Mouse (Mus musculus): Measurements from ENCODE around the gene N4bp2. TPM values are rescaled to one million over a fixed set of nuclear protein-coding genes. Genes with fewer than 3 reads are reported as not detected.

N4bp2 gene
- total RNA-seq, 1 experiment = 23.6 TPM

DNA sequence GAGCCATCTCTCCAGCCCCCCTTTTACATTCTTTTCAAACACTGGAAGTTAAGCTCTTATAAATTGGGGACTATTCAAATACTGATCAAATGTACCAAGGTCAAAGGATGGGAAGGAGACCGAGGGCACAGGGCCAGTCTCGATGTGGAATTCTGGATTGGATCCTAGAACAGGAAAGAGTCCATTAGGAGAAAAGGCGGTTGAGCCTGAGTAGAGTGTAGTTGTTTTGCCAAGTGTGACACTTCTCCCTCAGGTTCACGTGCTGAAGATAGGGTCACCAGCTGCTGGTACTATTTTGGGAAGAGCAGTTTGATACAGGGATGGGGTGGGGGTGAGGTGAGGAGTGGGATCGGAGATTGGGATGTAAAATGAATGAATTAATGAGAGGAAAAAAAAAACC is 7.5 kb upstream of the N4bp2 start:
- no peak for DNase-seq (ENCODE audit: low read depth, low spot score)
- Histone ChIP-seq H3K9ac (ENCODE audit: insufficient read depth, low read depth, low read length, poor library complexity, severe bottlenecking) (no peak overlapping the region), H3K27ac (ENCODE audit: insufficient read depth, low read depth, low read length, poor library complexity, severe bottlenecking) (no peak overlapping the region), H3K9me3 (ENCODE audit: control insufficient read depth, insufficient read depth, low read depth, low read length) (no peaks in the 10 kb centered on the region), H3K4me1 (ENCODE audit: control insufficient read depth in 2 of 2, insufficient read depth in 2 of 2, low read length in 2 of 2, poor library complexity in 1 of 2) (peaks cover 0 to 4% of the 10 kb centered on the region in 2 experiments; a peak in 1 of 4 replicates), H3K36me3 (ENCODE audit: control insufficient read depth, insufficient read depth, low read length, poor library complexity, severe bottlenecking) (no peaks in the 10 kb centered on the region), H3K4me3 (ENCODE audit: insufficient read depth in 1 of 2, low read depth in 1 of 2, low read length in 2 of 2, poor library complexity in 1 of 2, severe bottlenecking in 1 of 2) (no peak overlapping the region)
- in situ Hi-C loops (cut with MboI; ENCODE audit: low sequenced_read_pairs in 2 of 2, unreplicated experiment in 2 of 2) = no loop called here
- no peak for TF ChIP-seq HCFC1 (IDR thresholded peaks at IDR 0.05; ENCODE audit: borderline replicate concordance, insufficient read depth, low read length)
- no peak for TF ChIP-seq ZC3H11A (IDR thresholded peaks at IDR 0.05; ENCODE audit: borderline replicate concordance, low read depth, low read length)
- no peak for TF ChIP-seq CHD2 (IDR thresholded peaks at IDR 0.05; ENCODE audit: low read depth, low read length)
- no peak for TF ChIP-seq ZNF384 (IDR thresholded peaks at IDR 0.05; ENCODE audit: low read depth, low read length)
- TF ChIP-seq MAFK (IDR thresholded peaks at IDR 0.05; ENCODE audit: insufficient read depth, low read depth, low read length) = no peak

DNA sequence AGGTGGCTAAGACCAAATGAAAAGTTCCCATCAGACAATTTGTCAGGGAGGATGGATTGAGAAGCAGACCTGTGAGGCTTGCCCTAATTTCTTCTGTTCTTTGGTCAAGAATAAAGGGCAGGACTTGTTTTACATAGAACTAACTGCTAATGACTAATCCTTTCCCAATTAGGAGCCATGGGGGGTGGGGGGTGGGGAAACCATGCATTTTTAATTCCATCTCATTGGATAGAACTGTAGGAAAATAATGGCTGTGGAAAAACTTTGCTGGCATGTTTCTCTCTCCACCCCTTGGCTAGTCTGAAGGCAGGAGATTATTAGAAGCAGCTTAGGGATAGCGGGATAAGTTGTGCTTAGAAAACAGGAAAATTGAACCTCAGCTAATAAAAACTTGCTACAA is 6.2 kb upstream of the N4bp2 start:
- Histone ChIP-seq H3K36me3 (ENCODE audit: control insufficient read depth, insufficient read depth, low read length, poor library complexity, severe bottlenecking) (no peaks in the 10 kb centered on the region), H3K9ac (ENCODE audit: insufficient read depth, low read depth, low read length, poor library complexity, severe bottlenecking) (no peak overlapping the region), H3K4me1 (ENCODE audit: control insufficient read depth in 2 of 2, insufficient read depth in 2 of 2, low read length in 2 of 2, poor library complexity in 1 of 2) (peaks cover 0 to 4% of the 10 kb centered on the region in 2 experiments; a peak in 2 of 4 replicates), H3K27ac (ENCODE audit: insufficient read depth, low read depth, low read length, poor library complexity, severe bottlenecking) (no peak overlapping the region), H3K9me3 (ENCODE audit: control insufficient read depth, insufficient read depth, low read depth, low read length) (no peaks in the 10 kb centered on the region), H3K4me3 (ENCODE audit: insufficient read depth in 1 of 2, low read depth in 1 of 2, low read length in 2 of 2, poor library complexity in 1 of 2, severe bottlenecking in 1 of 2) (no peak overlapping the region)
- no peak for DNase-seq (ENCODE audit: low read depth, low spot score)
- in situ Hi-C loops (cut with MboI; ENCODE audit: low sequenced_read_pairs in 2 of 2, unreplicated experiment in 2 of 2) = no loop called here
- no peak for TF ChIP-seq MAFK (IDR thresholded peaks at IDR 0.05; ENCODE audit: insufficient read depth, low read depth, low read length)
- TF ChIP-seq CHD2 (IDR thresholded peaks at IDR 0.05; ENCODE audit: low read depth, low read length) = no peak
- TF ChIP-seq ZNF384 (IDR thresholded peaks at IDR 0.05; ENCODE audit: low read depth, low read length) = no peak
- TF ChIP-seq ZC3H11A (IDR thresholded peaks at IDR 0.05; ENCODE audit: borderline replicate concordance, low read depth, low read length) = no peak
- no peak for TF ChIP-seq HCFC1 (IDR thresholded peaks at IDR 0.05; ENCODE audit: borderline replicate concordance, insufficient read depth, low read length)

DNA sequence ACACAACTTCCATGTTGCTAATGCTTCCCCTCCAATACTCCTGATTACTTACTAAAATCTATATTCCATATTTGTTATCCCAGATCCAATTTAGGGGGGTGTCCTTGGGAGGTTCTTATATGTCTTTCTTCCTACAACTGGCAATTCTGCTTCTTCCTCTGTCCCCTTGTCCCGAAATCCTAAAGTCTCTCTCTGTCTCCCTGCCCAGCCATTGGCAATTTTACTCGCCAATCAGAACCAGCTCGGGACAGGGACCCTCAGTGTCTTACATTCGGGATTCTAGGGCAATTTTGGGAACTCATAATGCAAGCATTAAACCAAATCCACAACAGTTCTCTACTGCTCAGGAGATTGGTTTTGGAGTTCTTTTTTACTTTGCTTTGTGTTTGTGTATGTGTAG is 3.3 kb upstream of the N4bp2 start:
- in situ Hi-C loops (cut with MboI; ENCODE audit: low sequenced_read_pairs in 2 of 2, unreplicated experiment in 2 of 2) = no loop called here
- H3K4me1 ChIP-seq (ENCODE audit: control insufficient read depth in 2 of 2, insufficient read depth in 2 of 2, low read length in 2 of 2, poor library complexity in 1 of 2) = peaks cover 0 to 5% of the 10 kb centered on the region in 2 experiments; a peak in 1 of 4 replicates
- no peak for DNase-seq (ENCODE audit: low read depth, low spot score)
- no peak for TF ChIP-seq ZNF384 (IDR thresholded peaks at IDR 0.05; ENCODE audit: low read depth, low read length)
- TF ChIP-seq CHD2 (IDR thresholded peaks at IDR 0.05; ENCODE audit: low read depth, low read length) = no peak
- TF ChIP-seq HCFC1 (IDR thresholded peaks at IDR 0.05; ENCODE audit: borderline replicate concordance, insufficient read depth, low read length) = no peak
- TF ChIP-seq MAFK (IDR thresholded peaks at IDR 0.05; ENCODE audit: insufficient read depth, low read depth, low read length) = no peak
- no peak for TF ChIP-seq ZC3H11A (IDR thresholded peaks at IDR 0.05; ENCODE audit: borderline replicate concordance, low read depth, low read length)
- no peak overlapping the region for H3K27ac ChIP-seq (ENCODE audit: insufficient read depth, low read depth, low read length, poor library complexity, severe bottlenecking)
- no peaks in the 10 kb centered on the region for H3K9me3 ChIP-seq (ENCODE audit: control insufficient read depth, insufficient read depth, low read depth, low read length)
- no peaks in the 10 kb centered on the region for H3K36me3 ChIP-seq (ENCODE audit: control insufficient read depth, insufficient read depth, low read length, poor library complexity, severe bottlenecking)
- no peak overlapping the region for H3K4me3 ChIP-seq (ENCODE audit: insufficient read depth in 1 of 2, low read depth in 1 of 2, low read length in 2 of 2, poor library complexity in 1 of 2, severe bottlenecking in 1 of 2)
- H3K9ac ChIP-seq (ENCODE audit: insufficient read depth, low read depth, low read length, poor library complexity, severe bottlenecking) = no peak overlapping the region

GRCm38 (mm10) chr5:65760599-65760998 is 2.7 kb upstream of the N4bp2 start:
- H3K4me1 ChIP-seq (ENCODE audit: control insufficient read depth in 2 of 2, insufficient read depth in 2 of 2, low read length in 2 of 2, poor library complexity in 1 of 2) = peaks cover 2 to 7% of the 10 kb centered on the region in 2 experiments; a peak in 2 of 4 replicates
- TF ChIP-seq ZC3H11A (IDR thresholded peaks at IDR 0.05; ENCODE audit: borderline replicate concordance, low read depth, low read length) (no peak), ZNF384 (IDR thresholded peaks at IDR 0.05; ENCODE audit: low read depth, low read length) (no peak), MAFK (IDR thresholded peaks at IDR 0.05; ENCODE audit: insufficient read depth, low read depth, low read length) (no peak), CHD2 (IDR thresholded peaks at IDR 0.05; ENCODE audit: low read depth, low read length) (no peak), HCFC1 (IDR thresholded peaks at IDR 0.05; ENCODE audit: borderline replicate concordance, insufficient read depth, low read length) (no peak)
- in situ Hi-C loops (cut with MboI; ENCODE audit: low sequenced_read_pairs in 2 of 2, unreplicated experiment in 2 of 2) = no loop called here
- H3K36me3 ChIP-seq (ENCODE audit: control insufficient read depth, insufficient read depth, low read length, poor library complexity, severe bottlenecking) = no peaks in the 10 kb centered on the region
- DNase-seq (ENCODE audit: low read depth, low spot score) = no peak
- no peak overlapping the region for H3K4me3 ChIP-seq (ENCODE audit: insufficient read depth in 1 of 2, low read depth in 1 of 2, low read length in 2 of 2, poor library complexity in 1 of 2, severe bottlenecking in 1 of 2)
- H3K27ac ChIP-seq (ENCODE audit: insufficient read depth, low read depth, low read length, poor library complexity, severe bottlenecking) = no peak overlapping the region
- H3K9me3 ChIP-seq (ENCODE audit: control insufficient read depth, insufficient read depth, low read depth, low read length) = no peaks in the 10 kb centered on the region
- H3K9ac ChIP-seq (ENCODE audit: insufficient read depth, low read depth, low read length, poor library complexity, severe bottlenecking) = no peak overlapping the region

- Histone ChIP-seq H3K27ac (ENCODE audit: insufficient read depth, low read depth, low read length, poor library complexity, severe bottlenecking) (no peak overlapping the region), H3K4me3 (ENCODE audit: insufficient read depth in 1 of 2, low read depth in 1 of 2, low read length in 2 of 2, poor library complexity in 1 of 2, severe bottlenecking in 1 of 2) (no peak overlapping the region), H3K9ac (ENCODE audit: insufficient read depth, low read depth, low read length, poor library complexity, severe bottlenecking) (no peak overlapping the region), H3K9me3 (ENCODE audit: control insufficient read depth, insufficient read depth, low read depth, low read length) (no peaks in the 10 kb centered on the region), H3K36me3 (ENCODE audit: control insufficient read depth, insufficient read depth, low read length, poor library complexity, severe bottlenecking) (no peaks in the 10 kb centered on the region), H3K4me1 (ENCODE audit: control insufficient read depth in 2 of 2, insufficient read depth in 2 of 2, low read length in 2 of 2, poor library complexity in 1 of 2) (peaks cover 3 to 7% of the 10 kb centered on the region in 2 experiments; a peak in 2 of 4 replicates)
- no peak for DNase-seq (ENCODE audit: low read depth, low spot score)
- TF ChIP-seq HCFC1 (IDR thresholded peaks at IDR 0.05; ENCODE audit: borderline replicate concordance, insufficient read depth, low read length) = no peak
- no peak for TF ChIP-seq ZNF384 (IDR thresholded peaks at IDR 0.05; ENCODE audit: low read depth, low read length)
- no peak for TF ChIP-seq ZC3H11A (IDR thresholded peaks at IDR 0.05; ENCODE audit: borderline replicate concordance, low read depth, low read length)
- TF ChIP-seq MAFK (IDR thresholded peaks at IDR 0.05; ENCODE audit: insufficient read depth, low read depth, low read length) = no peak
- TF ChIP-seq CHD2 (IDR thresholded peaks at IDR 0.05; ENCODE audit: low read depth, low read length) = no peak
- in situ Hi-C loops (cut with MboI; ENCODE audit: low sequenced_read_pairs in 2 of 2, unreplicated experiment in 2 of 2) = no loop called here
Measured at GRCm38 (mm10) chr5:65761020-65761419, 2.3 kb upstream of the N4bp2 start.
